Mouse (Mus musculus): ENCODE measurements at regions not wholly inside any gene's neighbourhood (a gene's known extent, or its start where the extent isn't known, plus 50 kb on each side); places are given as distances from the start of the nearest gene placed in this dataset.

- TF ChIP-seq CTCF (IDR thresholded peaks at IDR 0.05; ENCODE audit: extremely low read depth, insufficient read length, insufficient replicate concordance, low read depth, low read length) (no peak), POLR2A (IDR thresholded peaks at IDR 0.05; ENCODE audit: low read depth, low read length) (no peak)
These were observed 90.6 kb upstream of the Abca1 start for GRCm38 (mm10) chr4:53250325-53250724.
